Mouse (Mus musculus): ENCODE results near the gene Castor2. TPM values are rescaled to one million over a fixed set of nuclear protein-coding genes. Genes with fewer than 3 reads are reported as not detected.

Castor2 gene
- polyA plus RNA-seq, 1 experiment from 2014 or later = 21.9 TPM

GRCm38 (mm10) chr5:134115639-134116259, 16.2 kb downstream of the Castor2 start:
- Histone ChIP-seq H3K9ac (ENCODE audit: low read length) (no peak overlapping the region), H3K4me2 (ENCODE audit: low read length) (no peak overlapping the region), H3K27me3 (replicated peaks; ENCODE audit: control insufficient read depth, insufficient read depth, low read length) (no peaks in the 10 kb centered on the region), H3K9me3 (replicated peaks; ENCODE audit: control insufficient read depth, low read length) (no peaks in the 10 kb centered on the region), H3K4me1 (ENCODE audit: control insufficient read depth, insufficient read depth, low read length) (no peaks in the 10 kb centered on the region), H3K4me3 (ENCODE audit: low read depth, low read length) (no peak overlapping the region), H3K27ac (ENCODE audit: low read depth, low read length) (no peak overlapping the region), H3K36me3 (ENCODE audit: control insufficient read depth, insufficient read depth, low read length) (peaks cover 22% of the 10 kb centered on the region)
- DNase-seq (ENCODE audit: low spot score) = no peak
- 92% methylated on average over 7 of the region's 7 CpGs for whole genome bisulfite sequencing
- ATAC-seq = no peak

GRCm38 (mm10) chr5:134118798-134119407, 19.4 kb downstream of the Castor2 start:
- Histone ChIP-seq H3K4me2 (ENCODE audit: low read length) (no peak overlapping the region), H3K27ac (ENCODE audit: low read depth, low read length) (no peak overlapping the region), H3K4me1 (ENCODE audit: control insufficient read depth, insufficient read depth, low read length) (no peaks in the 10 kb centered on the region), H3K36me3 (ENCODE audit: control insufficient read depth, insufficient read depth, low read length) (peaks cover 18% of the 10 kb centered on the region), H3K4me3 (ENCODE audit: low read depth, low read length) (no peak overlapping the region), H3K9ac (ENCODE audit: low read length) (no peak overlapping the region), H3K27me3 (replicated peaks; ENCODE audit: control insufficient read depth, insufficient read depth, low read length) (no peaks in the 10 kb centered on the region), H3K9me3 (replicated peaks; ENCODE audit: control insufficient read depth, low read length) (no peaks in the 10 kb centered on the region)
- ATAC-seq = no peak
- whole genome bisulfite sequencing = 93% methylated on average over 15 of the region's 15 CpGs
- DNase-seq (ENCODE audit: low spot score) = no peak

GRCm38 (mm10) chr5:134119481-134120120, 20.1 kb downstream of the Castor2 start:
- WGBS = 80% methylated on average over 10 of the region's 10 CpGs
- Histone ChIP-seq H3K27ac (ENCODE audit: low read depth, low read length) (no peak overlapping the region), H3K36me3 (ENCODE audit: control insufficient read depth, insufficient read depth, low read length) (peaks cover 18% of the 10 kb centered on the region), H3K4me1 (ENCODE audit: control insufficient read depth, insufficient read depth, low read length) (no peaks in the 10 kb centered on the region), H3K27me3 (replicated peaks; ENCODE audit: control insufficient read depth, insufficient read depth, low read length) (no peaks in the 10 kb centered on the region), H3K9me3 (replicated peaks; ENCODE audit: control insufficient read depth, low read length) (no peaks in the 10 kb centered on the region), H3K9ac (ENCODE audit: low read length) (no peak overlapping the region), H3K4me2 (ENCODE audit: low read length) (no peak overlapping the region), H3K4me3 (ENCODE audit: low read depth, low read length) (no peak overlapping the region)
- DNase-seq (ENCODE audit: low spot score) (no peak), ATAC-seq (no peak)

- H3K9me3 ChIP-seq (replicated peaks; ENCODE audit: control insufficient read depth, low read length) = no peaks in the 10 kb centered on the region
- no peak overlapping the region for H3K4me3 ChIP-seq (ENCODE audit: low read depth, low read length)
- WGBS = 93% methylated on average over 3 of the region's 3 CpGs
- H3K9ac ChIP-seq (ENCODE audit: low read length) = no peak overlapping the region
- no peak overlapping the region for H3K4me2 ChIP-seq (ENCODE audit: low read length)
- no peaks in the 10 kb centered on the region for H3K27me3 ChIP-seq (replicated peaks; ENCODE audit: control insufficient read depth, insufficient read depth, low read length)
- no peak for DNase-seq (ENCODE audit: low spot score)
- peaks cover 23% of the 10 kb centered on the region for H3K36me3 ChIP-seq (ENCODE audit: control insufficient read depth, insufficient read depth, low read length)
- no peak overlapping the region for H3K27ac ChIP-seq (ENCODE audit: low read depth, low read length)
- no peaks in the 10 kb centered on the region for H3K4me1 ChIP-seq (ENCODE audit: control insufficient read depth, insufficient read depth, low read length)
- ATAC-seq = no peak
Measured at GRCm38 (mm10) chr5:134120135-134120534, 20.6 kb downstream of the Castor2 start.

- ATAC-seq (no peak), DNase-seq (ENCODE audit: low spot score) (no peak)
- Histone ChIP-seq H3K9ac (ENCODE audit: low read length) (no peak overlapping the region), H3K27me3 (replicated peaks; ENCODE audit: control insufficient read depth, insufficient read depth, low read length) (no peaks in the 10 kb centered on the region), H3K4me1 (ENCODE audit: control insufficient read depth, insufficient read depth, low read length) (no peaks in the 10 kb centered on the region), H3K4me2 (ENCODE audit: low read length) (no peak overlapping the region), H3K9me3 (replicated peaks; ENCODE audit: control insufficient read depth, low read length) (no peaks in the 10 kb centered on the region), H3K27ac (ENCODE audit: low read depth, low read length) (no peak overlapping the region), H3K36me3 (ENCODE audit: control insufficient read depth, insufficient read depth, low read length) (peaks cover 29% of the 10 kb centered on the region), H3K4me3 (ENCODE audit: low read depth, low read length) (no peak overlapping the region)
- WGBS = 69% methylated on average over 9 of the region's 9 CpGs
Measured at GRCm38 (mm10) chr5:134121138-134121892, 21.8 kb downstream of the Castor2 start.

- H3K27me3 ChIP-seq (replicated peaks; ENCODE audit: control insufficient read depth, insufficient read depth, low read length) = no peaks in the 10 kb centered on the region
- H3K9me3 ChIP-seq (replicated peaks; ENCODE audit: control insufficient read depth, low read length) = no peaks in the 10 kb centered on the region
- no peak for ATAC-seq
- no peak overlapping the region for H3K4me2 ChIP-seq (ENCODE audit: low read length)
- DNase-seq (ENCODE audit: low spot score) = no peak
- no peak overlapping the region for H3K27ac ChIP-seq (ENCODE audit: low read depth, low read length)
- H3K36me3 ChIP-seq (ENCODE audit: control insufficient read depth, insufficient read depth, low read length) = peaks cover 33% of the 10 kb centered on the region
- no peaks in the 10 kb centered on the region for H3K4me1 ChIP-seq (ENCODE audit: control insufficient read depth, insufficient read depth, low read length)
- H3K9ac ChIP-seq (ENCODE audit: low read length) = no peak overlapping the region
- no peak overlapping the region for H3K4me3 ChIP-seq (ENCODE audit: low read depth, low read length)
- 77% methylated on average over 2 of the region's 4 CpGs for WGBS
Measured at GRCm38 (mm10) chr5:134121893-134122259, 22.4 kb downstream of the Castor2 start.

GRCm38 (mm10) chr5:134123846-134124245, 24.3 kb downstream of the Castor2 start:
- Histone ChIP-seq H3K9ac (ENCODE audit: low read length) (no peak overlapping the region), H3K27ac (ENCODE audit: low read depth, low read length) (no peak overlapping the region), H3K36me3 (ENCODE audit: control insufficient read depth, insufficient read depth, low read length) (peaks cover 29% of the 10 kb centered on the region), H3K9me3 (replicated peaks; ENCODE audit: control insufficient read depth, low read length) (no peaks in the 10 kb centered on the region), H3K4me2 (ENCODE audit: low read length) (no peak overlapping the region), H3K4me1 (ENCODE audit: control insufficient read depth, insufficient read depth, low read length) (no peaks in the 10 kb centered on the region), H3K4me3 (ENCODE audit: low read depth, low read length) (no peak overlapping the region), H3K27me3 (replicated peaks; ENCODE audit: control insufficient read depth, insufficient read depth, low read length) (no peaks in the 10 kb centered on the region)
- ATAC-seq (no peak), DNase-seq (ENCODE audit: low spot score) (no peak)
- WGBS = 92% methylated on average over 6 of the region's 6 CpGs

- no peaks in the 10 kb centered on the region for H3K4me1 ChIP-seq (ENCODE audit: control insufficient read depth, insufficient read depth, low read length)
- H3K27me3 ChIP-seq (replicated peaks; ENCODE audit: control insufficient read depth, insufficient read depth, low read length) = no peaks in the 10 kb centered on the region
- peaks cover 24% of the 10 kb centered on the region for H3K36me3 ChIP-seq (ENCODE audit: control insufficient read depth, insufficient read depth, low read length)
- WGBS = 95% methylated on average over 2 of the region's 2 CpGs
- ATAC-seq (no peak), DNase-seq (ENCODE audit: low spot score) (no peak)
- H3K9me3 ChIP-seq (replicated peaks; ENCODE audit: control insufficient read depth, low read length) = no peaks in the 10 kb centered on the region
- no peak overlapping the region for H3K4me2 ChIP-seq (ENCODE audit: low read length)
- no peak overlapping the region for H3K27ac ChIP-seq (ENCODE audit: low read depth, low read length)
- H3K4me3 ChIP-seq (ENCODE audit: low read depth, low read length) = no peak overlapping the region
- no peak overlapping the region for H3K9ac ChIP-seq (ENCODE audit: low read length)
Measured at GRCm38 (mm10) chr5:134126232-134126631, 26.7 kb downstream of the Castor2 start.

Measured in forebrain, embryonic 14.5 days (tissue).